In the genomic region with DNA sequence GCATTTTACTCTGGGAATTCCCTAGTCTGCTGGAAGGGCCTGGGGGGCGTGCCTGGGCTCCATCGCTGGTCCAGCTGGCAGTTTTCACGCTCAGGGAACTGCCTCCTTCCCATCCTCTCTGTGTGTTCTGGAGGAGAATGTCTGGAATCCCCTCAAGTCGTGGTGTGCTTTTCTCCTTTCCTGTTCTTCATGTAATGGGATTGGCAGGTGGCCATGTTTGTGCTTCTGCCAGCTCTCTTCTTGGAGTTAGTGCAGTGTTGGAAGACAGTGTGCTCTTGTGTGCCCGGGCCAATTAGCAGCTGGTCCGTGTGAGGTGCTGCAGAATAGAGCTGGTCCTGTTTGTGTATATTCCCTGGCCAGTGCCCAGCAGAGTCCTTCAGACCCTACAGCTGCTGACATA, we compare ENCODE assay signal across 9 mouse cellular contexts.
DNase-seq lines count a peak whose midpoint lies in the region; ATAC-seq and TF ChIP-seq lines count a peak whose summit lies in the region.
"Had no signal": no experiment of that assay in that cellular context is flagged by ENCODE, and none has a peak within 500 bp of the region (broad histone marks: within the 10 kb centered on the region; RNA-seq: fewer than 3 reads in every experiment).

No protein-coding gene starts in this region.

- H3K27me3 ChIP-seq in forebrain, postnatal 0 days (ENCODE audit: insufficient read depth, low read length), result no peaks in the 10 kb centered on the region
- no peaks in the 10 kb centered on the region for H3K27me3 ChIP-seq in heart, postnatal 0 days (ENCODE audit: control insufficient read depth, insufficient read depth, low read length)
- H3K27me3 ChIP-seq in lung, embryonic 16.5 days (ENCODE audit: control insufficient read depth, insufficient read depth, low read depth, low read length), result no peaks in the 10 kb centered on the region
- no peaks in the 10 kb centered on the region for H3K27me3 ChIP-seq in stomach, embryonic 15.5 days (replicated peaks)

- H3K9ac ChIP-seq in forebrain, postnatal 0 days, result no peak overlapping the region
- no peak overlapping the region for H3K9ac ChIP-seq in heart, postnatal 0 days (replicated peaks; ENCODE audit: low read depth, low read length)
- H3K9ac ChIP-seq in lung, embryonic 16.5 days (ENCODE audit: low read length), result no peak overlapping the region
- no peak overlapping the region for H3K9ac ChIP-seq in stomach, embryonic 15.5 days

- TF ChIP-seq CTCF in forebrain, postnatal 0 days (IDR thresholded peaks at IDR 0.05; ENCODE audit: low read depth), result no peak
- TF ChIP-seq CTCF in heart, postnatal 0 days (IDR thresholded peaks at IDR 0.05; ENCODE audit: low read depth), result no peak

- H3K36me3 ChIP-seq in forebrain, postnatal 0 days (ENCODE audit: insufficient read depth), result peaks cover 44% of the 10 kb centered on the region
- H3K36me3 ChIP-seq in heart, postnatal 0 days (replicated peaks; ENCODE audit: control insufficient read depth, insufficient read depth, low read length), result peaks cover 61% of the 10 kb centered on the region
- peaks cover 7% of the 10 kb centered on the region for H3K36me3 ChIP-seq in lung, embryonic 16.5 days (ENCODE audit: control insufficient read depth, insufficient read depth, low read length)
- H3K36me3 ChIP-seq in stomach, embryonic 15.5 days, result peaks cover 10% of the 10 kb centered on the region

- H3K27ac ChIP-seq in forebrain, postnatal 0 days (ENCODE audit: low read depth, low read length), result 0 out of 2 replicates have a peak overlapping the region, but pooled peaks have one; percentile 50
- peak overlapping the region; percentile 64 for H3K27ac ChIP-seq in heart, postnatal 0 days (ENCODE audit: low read depth)
- peak overlapping the region; percentile 82 for H3K27ac ChIP-seq in lung, embryonic 16.5 days (ENCODE audit: low read length)
- peak overlapping the region; percentile 86 for H3K27ac ChIP-seq in stomach, embryonic 15.5 days

- 8% methylated on average over 6 of the region's 6 CpGs for WGBS in forebrain, postnatal 0 days
- WGBS in heart, postnatal 0 days, result 3% methylated on average over 6 of the region's 6 CpGs
- 35% methylated on average over 6 of the region's 6 CpGs for WGBS in large intestine, adult 2 months
- WGBS in lung, embryonic 16.5 days, result 15% methylated on average over 6 of the region's 6 CpGs
- WGBS in stomach, embryonic 15.5 days, result 28% methylated on average over 6 of the region's 6 CpGs

- no peak overlapping the region for H3K4me3 ChIP-seq in forebrain, postnatal 0 days (ENCODE audit: low read depth, low read length)
- no peak overlapping the region for H3K4me3 ChIP-seq in heart, postnatal 0 days (ENCODE audit: low read depth, low read length)
- no peak overlapping the region for H3K4me3 ChIP-seq in lung, embryonic 16.5 days (ENCODE audit: low read length)
- no peak overlapping the region for H3K4me3 ChIP-seq in stomach, embryonic 15.5 days (replicated peaks)

- 0 out of 2 replicates have a peak, but pooled peaks have one; percentile 19 for TF ChIP-seq EP300 in heart, postnatal 0 days (IDR thresholded peaks at IDR 0.05; ENCODE audit: low read depth)

- peaks cover 8% of the 10 kb centered on the region; the same call in 1 of the 2 replicates for H3K4me1 ChIP-seq in forebrain, postnatal 0 days (ENCODE audit: insufficient read depth)
- peaks cover 33% of the 10 kb centered on the region for H3K4me1 ChIP-seq in heart, postnatal 0 days (ENCODE audit: control insufficient read depth, insufficient read depth)
- peaks cover 32% of the 10 kb centered on the region for H3K4me1 ChIP-seq in lung, embryonic 16.5 days (replicated peaks; ENCODE audit: control insufficient read depth, insufficient read depth, low read length)
- H3K4me1 ChIP-seq in stomach, embryonic 15.5 days, result peaks cover 27% of the 10 kb centered on the region

- H3K4me2 ChIP-seq in forebrain, postnatal 0 days (ENCODE audit: low read depth), result no peak overlapping the region
- H3K4me2 ChIP-seq in heart, postnatal 0 days (ENCODE audit: low read depth, low read length), result no peak overlapping the region
- H3K4me2 ChIP-seq in lung, embryonic 16.5 days (ENCODE audit: low read depth, low read length), result no peak overlapping the region
- no peak overlapping the region for H3K4me2 ChIP-seq in stomach, embryonic 15.5 days

- H3K9me3 ChIP-seq in forebrain, postnatal 0 days (ENCODE audit: low read length), result no peaks in the 10 kb centered on the region
- no peaks in the 10 kb centered on the region for H3K9me3 ChIP-seq in heart, postnatal 0 days (replicated peaks; ENCODE audit: control insufficient read depth, low read length)
- H3K9me3 ChIP-seq in lung, embryonic 16.5 days (ENCODE audit: control insufficient read depth, low read length), result no peaks in the 10 kb centered on the region
- H3K9me3 ChIP-seq in stomach, embryonic 15.5 days, result no peaks in the 10 kb centered on the region
- H3K9me3 ChIP-seq: G1E had no signal

- ATAC-seq in forebrain, postnatal 0 days, result peak; percentile 95
- peak; percentile 86 for ATAC-seq in heart, postnatal 0 days (ENCODE audit: insufficient read depth, low read depth)
- ATAC-seq in lung, embryonic 16.5 days (ENCODE audit: low read depth), result peak; percentile 97
- ATAC-seq in stomach, embryonic 15.5 days (ENCODE audit: insufficient read depth, low FRiP score, low read depth), result peak; percentile 92

- DNase-seq in 3134 (ENCODE audit: extremely low read depth, insufficient read length, low spot score), result peak; percentile 59
- DNase-seq in brain, embryonic 18.5 days (ENCODE audit: low read depth, low spot score), result peak; percentile 86
- peak; percentile 94 for DNase-seq in forebrain, postnatal 0 days
- peak; percentile 80 for DNase-seq in heart, postnatal 0 days (ENCODE audit: low spot score)
- DNase-seq in large intestine, adult 2 months (ENCODE audit: low read depth, low spot score), result peak; percentile 16
- DNase-seq in spleen, adult 12 weeks (ENCODE audit: low spot score), result no peak
